Mouse (Mus musculus) forebrain, embryonic 15.5 days (tissue): ENCODE data around the gene Olfr1496. TPM values are rescaled to one million over a fixed set of nuclear protein-coding genes. Genes with fewer than 3 reads are reported as not detected.
"Not testable (repeated sequence)": the region's sequence is repeated elsewhere in the genome, so short reads cannot be mapped to it uniquely, and the experiment has no call there.

ENCODE experiments used
- ATAC-seq: fragments of 200-750 bp; cut with Nextera tagmentation; replicated peaks from 2 replicates; pipeline ENCODE4 v1.8.0; 2017; ENCODE audit warnings: mild to moderate bottlenecking, moderate TSS enrichment, moderate library complexity
- H3K27ac ChIP-seq: fragments of 300-500 bp; sonication (generic); replicated peaks from 2 replicates; pipeline ENCODE4 v1.5.1; 2015; ENCODE audit warnings: mild to moderate bottlenecking, inconsistent platforms
- H3K27me3 ChIP-seq: fragments of 300-500 bp; sonication (generic); 2 replicates; pipeline ENCODE4 v1.6.1; 2015; ENCODE audit warnings: inconsistent platforms
- H3K36me3 ChIP-seq: fragments of 300-500 bp; sonication (generic); 2 replicates; pipeline ENCODE4 v1.6.1; 2015; ENCODE audit warnings: mild to moderate bottlenecking, inconsistent platforms
- H3K4me1 ChIP-seq: fragments of 300-500 bp; sonication (generic); 2 replicates; pipeline ENCODE4 v1.6.1; 2015; ENCODE audit warnings: inconsistent platforms
- H3K4me2 ChIP-seq: fragments of 300-500 bp; sonication (generic); replicated peaks from 2 replicates; pipeline ENCODE4 v1.6.1; 2015; ENCODE audit warnings: mild to moderate bottlenecking, inconsistent platforms
- H3K4me3 ChIP-seq: fragments of 300-500 bp; sonication (generic); 2 replicates; pipeline ENCODE4 v1.5.1; 2015; ENCODE audit warnings: mild to moderate bottlenecking, inconsistent platforms
- H3K9ac ChIP-seq: fragments of 300-500 bp; sonication (generic); replicated peaks from 2 replicates; pipeline ENCODE4 v1.6.1; 2015; ENCODE audit warnings: mild to moderate bottlenecking, inconsistent platforms
- H3K9me3 ChIP-seq: fragments of 300-500 bp; sonication (generic); 2 replicates; pipeline ENCODE4 v1.6.1; 2016; ENCODE audit warnings: inconsistent platforms
- WGBS: fragments of 180-500 bp; shearing (Covaris S2); methylation state at CpG from one replicate; pipeline ENCODE4 v1.1.7; 2015; ENCODE audit warnings: mixed read lengths; 5-methylcytosine and 5-hydroxymethylcytosine counted together
- polyA plus RNA-seq: library from polyadenylated mRNA; unstranded; fragments of >200 nt; fragmentation: Nextera tagmentation; extraction: Ambion mirVana; gene quantifications from 2 replicates; pipeline ENCODE4 v1.2.1, GENCODE M21; 2015

Olfr1496 gene
- polyA plus RNA-seq, result not detected in 2 replicates

DNA sequence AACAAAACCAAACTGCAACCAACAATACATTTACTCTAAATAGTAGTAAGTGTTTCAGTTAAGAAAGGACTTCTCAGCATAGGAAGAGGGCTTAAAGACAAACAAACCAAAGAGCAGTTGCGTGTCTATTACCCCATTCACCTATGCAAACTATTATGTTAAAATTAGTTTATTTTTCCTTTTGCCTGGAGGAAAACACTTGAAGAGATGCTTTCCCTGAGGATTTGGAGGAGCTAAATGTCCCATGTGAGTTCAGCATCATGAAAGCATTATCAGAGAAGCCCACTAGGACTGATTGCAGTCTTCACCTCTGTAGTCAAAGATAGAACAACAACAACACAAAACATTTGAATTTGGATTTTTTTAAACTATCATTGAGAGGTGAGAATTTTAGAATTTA lies at the start of gene Olfr1496:
Gene Olfr1496 (plus strand): TSS at position 301 of the 400 bp plus-strand sequence.
- H3K9ac ChIP-seq, result no peak within 1 kb of the TSS
- no peaks in the 10 kb centered on the region for H3K9me3 ChIP-seq
- no peaks in the 10 kb centered on the region for H3K4me1 ChIP-seq
- H3K4me2 ChIP-seq, result no peak within 1 kb of the TSS
- no peak for ATAC-seq
- 87% methylated on average over 1 of the region's 1 CpGs for WGBS
- H3K27ac ChIP-seq, result no peak within 1 kb of the TSS
- no peaks in the 10 kb centered on the region for H3K27me3 ChIP-seq
- H3K36me3 ChIP-seq, result no peaks in the 10 kb centered on the region
- H3K4me3 ChIP-seq, result no peak within 1 kb of the TSS

DNA sequence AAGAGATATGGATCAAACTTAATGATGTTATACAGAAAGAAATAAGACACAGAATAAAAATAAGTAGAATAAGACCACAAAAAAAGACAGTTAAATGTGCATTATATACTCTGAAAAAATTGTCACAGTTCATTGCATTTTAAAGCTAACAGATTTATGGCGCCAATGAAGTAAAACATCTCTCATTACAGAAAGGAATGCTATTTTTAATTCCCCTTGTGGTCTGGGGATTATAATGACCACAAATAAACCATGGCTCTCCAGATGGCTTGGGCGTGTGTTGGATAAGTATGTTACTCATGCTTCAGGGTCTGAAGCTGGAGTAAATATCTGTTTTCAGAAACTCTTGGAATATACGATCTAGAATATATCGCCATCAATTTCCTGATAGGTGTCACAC lies 38.2 kb upstream of the Olfr1496 start, which contains the start of gene Olfr1494:
Gene Olfr1494 (plus strand): TSS at position 301 of the 400 bp plus-strand sequence.
- no peaks in the 10 kb centered on the region for H3K4me1 ChIP-seq
- no peaks in the 10 kb centered on the region for H3K27me3 ChIP-seq
- H3K4me2 ChIP-seq, result no peak within 1 kb of the TSS
- H3K9ac ChIP-seq, result no peak within 1 kb of the TSS
- no peaks in the 10 kb centered on the region for H3K36me3 ChIP-seq
- ATAC-seq, result no peak
- H3K9me3 ChIP-seq, result no peaks in the 10 kb centered on the region
- no peak within 1 kb of the TSS for H3K4me3 ChIP-seq
- 95% methylated on average over 4 of the region's 4 CpGs for WGBS
- no peak within 1 kb of the TSS for H3K27ac ChIP-seq

DNA sequence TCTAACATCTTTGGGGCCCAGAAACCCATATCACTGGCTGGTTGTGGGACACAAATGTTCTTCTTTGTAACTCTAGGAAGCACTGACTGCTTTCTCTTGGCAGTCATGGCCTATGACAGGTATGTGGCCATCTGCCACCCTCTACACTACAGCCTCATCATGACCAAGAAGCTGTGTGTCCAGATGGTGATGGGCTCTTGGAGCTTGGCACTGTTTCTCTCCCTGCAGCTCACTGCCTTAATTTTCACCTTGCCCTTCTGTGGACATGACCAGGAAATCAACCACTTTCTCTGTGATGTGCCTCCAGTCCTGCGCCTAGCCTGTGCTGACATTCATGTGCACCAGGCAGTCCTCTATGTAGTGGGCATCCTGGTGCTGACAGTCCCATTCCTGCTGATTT lies 28.3 kb upstream of the Olfr1496 start:
- no peaks in the 10 kb centered on the region for H3K27me3 ChIP-seq
- no peak overlapping the region for H3K4me3 ChIP-seq
- no peak overlapping the region for H3K27ac ChIP-seq
- no peak overlapping the region for H3K9ac ChIP-seq
- H3K36me3 ChIP-seq, result no peaks in the 10 kb centered on the region
- no peak for ATAC-seq
- no peaks in the 10 kb centered on the region for H3K9me3 ChIP-seq
- no peak overlapping the region for H3K4me2 ChIP-seq
- H3K4me1 ChIP-seq, result no peaks in the 10 kb centered on the region
- WGBS, result 95% methylated on average over 1 of the region's 1 CpGs

DNA sequence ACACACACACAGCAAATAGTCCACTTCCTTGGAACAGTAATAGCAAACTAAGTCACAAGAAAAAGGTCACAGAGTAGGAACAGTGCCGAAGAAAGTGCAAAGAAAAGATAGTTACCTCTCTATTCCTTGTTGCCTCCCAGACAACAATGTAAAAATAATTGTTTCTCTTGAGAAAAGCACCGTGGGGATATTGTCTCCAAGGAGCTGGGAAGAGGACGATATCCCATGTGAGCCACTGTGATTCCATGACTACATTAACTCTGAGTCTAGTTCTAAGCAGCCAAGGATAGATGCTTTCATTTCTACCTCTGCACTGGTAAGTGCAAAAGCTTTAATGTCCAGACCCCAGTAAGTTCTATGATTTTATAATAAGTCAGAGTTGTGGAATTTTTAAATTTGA lies 13.4 kb upstream of the Olfr1496 start, which contains the start of gene Olfr1495:
Gene Olfr1495 (plus strand): TSS at position 301 of the 400 bp plus-strand sequence.
- H3K4me2 ChIP-seq, result no peak within 1 kb of the TSS
- ATAC-seq, result no peak

DNA sequence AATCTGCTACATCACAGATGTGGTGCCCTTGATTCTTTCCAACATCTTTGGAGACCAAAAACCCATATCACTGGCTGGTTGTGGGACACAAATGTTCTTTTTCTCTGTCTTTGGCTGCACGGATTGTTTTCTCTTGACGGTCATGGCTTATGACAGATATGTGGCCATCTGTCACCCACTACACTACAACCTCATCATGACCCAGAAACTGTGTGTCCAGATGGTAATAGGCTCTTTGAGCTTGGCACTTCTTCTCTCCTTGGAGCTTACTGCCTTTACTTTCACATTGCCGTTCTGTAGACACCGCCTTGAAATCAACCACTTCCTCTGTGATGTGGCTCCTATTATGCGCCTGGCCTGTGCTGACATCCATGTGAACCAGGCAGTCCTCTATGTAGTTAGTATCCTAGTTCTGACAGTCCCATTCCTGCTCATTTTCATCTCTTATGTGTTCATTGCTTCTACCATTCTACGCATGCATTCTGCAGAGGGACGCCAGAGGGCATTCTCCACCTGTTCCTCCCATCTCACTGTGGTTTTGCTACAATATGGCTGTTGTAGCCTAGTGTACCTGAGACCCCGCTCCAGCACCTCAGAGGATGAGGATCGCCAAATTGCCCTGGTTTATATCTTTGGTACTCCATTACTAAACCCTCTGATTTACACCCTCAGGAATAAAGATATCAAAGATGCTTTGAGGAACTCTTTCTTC lies 9.0 kb upstream of the Olfr1496 start:
- no peak overlapping the region for H3K4me2 ChIP-seq
- WGBS, result 90% methylated on average over 9 of the region's 9 CpGs
- H3K9me3 ChIP-seq, result no peaks in the 10 kb centered on the region
- H3K4me3 ChIP-seq, result no peak overlapping the region
- no peak for ATAC-seq
- no peaks in the 10 kb centered on the region for H3K36me3 ChIP-seq
- no peak overlapping the region for H3K27ac ChIP-seq
- no peaks in the 10 kb centered on the region for H3K27me3 ChIP-seq
- H3K4me1 ChIP-seq, result no peaks in the 10 kb centered on the region
- no peak overlapping the region for H3K9ac ChIP-seq

More for the DNA sequence above, 13.4 kb upstream of the Olfr1496 start, which contains the start of gene Olfr1495:
- no peak within 1 kb of the TSS for H3K4me3 ChIP-seq
- no peak within 1 kb of the TSS for H3K9ac ChIP-seq
- H3K27me3 ChIP-seq, result no peaks in the 10 kb centered on the region
- H3K27ac ChIP-seq, result no peak within 1 kb of the TSS
- H3K36me3 ChIP-seq, result no peaks in the 10 kb centered on the region
- 86% methylated on average over 3 of the region's 3 CpGs for WGBS
- H3K9me3 ChIP-seq, result no peaks in the 10 kb centered on the region
- no peaks in the 10 kb centered on the region for H3K4me1 ChIP-seq

DNA sequence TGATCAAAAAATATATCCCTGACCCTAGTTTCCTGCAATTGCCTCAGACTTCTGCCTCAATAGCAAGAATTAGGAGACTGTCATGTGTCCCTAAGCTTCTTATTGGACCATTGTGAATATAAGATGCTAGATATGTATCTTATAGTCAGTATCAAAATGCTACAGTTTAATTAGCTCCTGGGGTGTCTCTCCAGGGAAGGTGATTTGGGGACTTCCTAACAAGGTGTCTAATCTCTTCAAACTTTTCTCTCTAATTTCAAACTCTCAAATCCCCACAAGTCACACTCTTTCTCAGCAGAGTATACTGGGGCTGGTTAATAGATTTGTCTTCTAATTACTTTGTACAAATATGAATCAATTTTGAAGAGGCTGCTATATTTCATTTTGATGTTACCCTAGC lies 20.4 kb downstream of the Olfr1496 start, which contains the start of gene Olfr1497:
Gene Olfr1497 (minus strand): TSS at position 101 of the 400 bp plus-strand sequence.
- no peak within 1 kb of the TSS for H3K9ac ChIP-seq
- no peak within 1 kb of the TSS for H3K27ac ChIP-seq
- H3K36me3 ChIP-seq, result no peaks in the 10 kb centered on the region
- H3K9me3 ChIP-seq, result no peaks in the 10 kb centered on the region
- H3K27me3 ChIP-seq, result no peaks in the 10 kb centered on the region
- H3K4me2 ChIP-seq, result no peak within 1 kb of the TSS
- H3K4me3 ChIP-seq, result no peak within 1 kb of the TSS
- H3K4me1 ChIP-seq, result no peaks in the 10 kb centered on the region
- ATAC-seq, result no peak

DNA sequence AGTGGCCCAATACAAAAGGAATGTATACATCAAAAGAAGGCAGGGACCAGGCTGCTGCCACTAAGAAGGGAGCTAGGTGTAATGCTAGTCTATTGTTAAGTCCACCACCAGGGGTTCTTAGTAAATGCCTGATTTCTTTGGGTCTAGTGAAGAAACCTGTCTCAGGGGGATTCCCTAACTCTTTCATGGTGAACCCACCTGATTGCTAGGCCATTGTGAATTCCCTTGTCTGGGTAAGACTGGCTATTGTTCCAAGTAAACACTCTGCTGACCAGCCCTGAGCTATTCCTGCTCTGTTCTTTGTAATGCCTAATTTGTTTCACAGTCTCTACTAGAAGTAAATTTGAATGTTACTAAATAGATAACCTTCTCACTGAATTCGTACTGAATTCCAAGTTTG lies 27.8 kb downstream of the Olfr1496 start:
- H3K27ac ChIP-seq, H3K4me2 ChIP-seq, H3K36me3 ChIP-seq, H3K27me3 ChIP-seq, H3K9ac ChIP-seq, H3K4me1 ChIP-seq, H3K4me3 ChIP-seq, H3K9me3 ChIP-seq, ATAC-seq: not testable (repeated sequence)
- WGBS, result 74% methylated on average over 1 of the region's 1 CpGs

DNA sequence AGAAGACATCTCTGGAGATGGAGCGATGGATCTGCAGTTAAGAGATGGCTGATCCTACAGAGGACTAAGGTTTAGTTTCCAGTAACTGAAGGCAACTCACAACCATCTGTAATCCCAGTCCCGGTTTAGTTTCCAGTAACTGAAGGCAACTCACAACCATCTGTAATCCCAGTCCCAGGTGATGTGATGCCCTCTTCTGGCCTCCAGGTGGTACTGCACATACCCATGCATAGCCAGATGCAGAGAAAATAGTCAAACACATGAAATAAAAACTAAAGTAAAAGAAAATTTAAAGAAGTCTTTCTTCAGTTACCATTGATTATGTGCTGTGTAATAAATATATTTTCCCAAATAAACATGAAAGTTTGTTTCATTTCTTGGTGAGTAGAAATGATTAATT lies 35.1 kb downstream of the Olfr1496 start:
- H3K27me3 ChIP-seq, result no peaks in the 10 kb centered on the region
- no peak overlapping the region for H3K9ac ChIP-seq
- H3K4me2 ChIP-seq, result no peak overlapping the region
- WGBS, result 62% methylated on average over 2 of the region's 2 CpGs
- ATAC-seq, result no peak
- H3K27ac ChIP-seq, result no peak overlapping the region
- no peaks in the 10 kb centered on the region for H3K4me1 ChIP-seq
- H3K9me3 ChIP-seq, result no peaks in the 10 kb centered on the region
- H3K4me3 ChIP-seq, result no peak overlapping the region
- H3K36me3 ChIP-seq, result no peaks in the 10 kb centered on the region

DNA sequence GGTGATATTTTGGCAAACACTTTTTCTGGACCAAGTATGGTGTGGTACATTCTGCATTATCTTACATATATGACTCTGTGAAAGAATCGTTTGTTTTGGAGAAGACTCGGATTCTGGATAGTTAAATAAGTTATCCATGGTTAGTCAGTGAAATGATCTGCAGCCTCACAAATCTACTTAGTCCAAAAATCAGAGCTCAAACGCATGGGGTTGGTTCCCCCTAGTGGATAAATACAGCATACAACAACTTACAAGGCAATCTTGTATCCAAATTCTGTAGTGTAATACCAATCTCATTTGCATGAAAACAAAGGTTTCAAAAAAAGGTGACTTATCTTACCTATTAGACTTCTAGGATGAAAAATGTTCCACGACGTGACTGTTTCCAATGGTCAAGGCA lies 41.1 kb downstream of the Olfr1496 start:
- no peaks in the 10 kb centered on the region for H3K36me3 ChIP-seq
- H3K27me3 ChIP-seq, result no peaks in the 10 kb centered on the region
- no peaks in the 10 kb centered on the region for H3K9me3 ChIP-seq
- no peaks in the 10 kb centered on the region for H3K4me1 ChIP-seq
- H3K27ac ChIP-seq, result no peak overlapping the region
- WGBS, result 35% methylated on average over 5 of the region's 5 CpGs
- H3K9ac ChIP-seq, result no peak overlapping the region
- H3K4me3 ChIP-seq, result no peak overlapping the region
- H3K4me2 ChIP-seq, result no peak overlapping the region
- no peak for ATAC-seq

DNA sequence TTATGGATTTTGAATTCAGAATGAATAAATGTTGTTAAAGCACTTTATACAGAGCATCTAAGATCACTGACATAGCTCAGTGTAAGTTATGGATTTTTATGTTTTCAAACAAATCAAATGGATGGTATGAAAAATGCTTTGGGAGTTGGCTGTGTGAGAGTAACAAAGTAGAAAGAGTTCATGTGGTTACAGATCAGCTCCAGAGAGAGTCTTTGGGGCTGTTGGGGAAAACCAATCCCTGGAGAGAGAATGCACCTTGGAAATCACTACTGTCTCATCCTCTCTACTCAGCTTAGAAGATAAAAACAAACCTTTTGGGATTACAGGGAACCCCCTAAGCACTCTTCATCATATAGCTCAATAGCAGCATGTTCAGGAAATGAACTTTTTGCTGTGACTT lies 41.7 kb downstream of the Olfr1496 start, which contains the start of gene Olfr1499:
Gene Olfr1499 (minus strand): TSS at position 101 of the 400 bp plus-strand sequence.
- Histone ChIP-seq H3K4me2 (no peak within 1 kb of the TSS), H3K9me3 (no peaks in the 10 kb centered on the region), H3K27ac (no peak within 1 kb of the TSS), H3K4me1 (no peaks in the 10 kb centered on the region), H3K36me3 (no peaks in the 10 kb centered on the region), H3K9ac (no peak within 1 kb of the TSS), H3K4me3 (no peak within 1 kb of the TSS), H3K27me3 (no peaks in the 10 kb centered on the region)
- ATAC-seq, result no peak

DNA sequence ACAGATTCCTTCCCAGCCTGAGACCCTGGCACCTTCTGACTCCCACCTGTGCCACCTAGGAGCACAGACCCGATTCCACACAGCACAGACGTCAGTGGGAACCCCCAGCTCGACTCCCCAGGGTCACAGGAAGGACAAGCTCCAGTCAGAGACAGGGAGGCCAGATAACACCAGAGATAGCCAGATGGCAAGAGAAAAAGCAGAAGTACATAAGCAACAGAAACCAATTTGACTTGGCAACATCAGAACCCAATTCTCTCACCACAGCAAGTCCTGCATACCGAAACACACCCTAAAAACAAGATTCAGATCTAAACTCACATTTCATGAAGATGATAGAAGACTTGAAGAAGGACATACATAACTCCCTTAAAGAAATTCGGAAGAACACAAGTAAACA lies 43.2 kb downstream of the Olfr1496 start:
- H3K4me3 ChIP-seq, result no peak overlapping the region
- H3K4me1 ChIP-seq, result no peaks in the 10 kb centered on the region
- 64% methylated on average over 5 of the region's 5 CpGs for WGBS
- H3K27me3 ChIP-seq, result no peaks in the 10 kb centered on the region
- ATAC-seq, result no peak
- no peak overlapping the region for H3K4me2 ChIP-seq
- no peaks in the 10 kb centered on the region for H3K9me3 ChIP-seq
- H3K27ac ChIP-seq, result no peak overlapping the region
- H3K36me3 ChIP-seq, result no peaks in the 10 kb centered on the region
- no peak overlapping the region for H3K9ac ChIP-seq

DNA sequence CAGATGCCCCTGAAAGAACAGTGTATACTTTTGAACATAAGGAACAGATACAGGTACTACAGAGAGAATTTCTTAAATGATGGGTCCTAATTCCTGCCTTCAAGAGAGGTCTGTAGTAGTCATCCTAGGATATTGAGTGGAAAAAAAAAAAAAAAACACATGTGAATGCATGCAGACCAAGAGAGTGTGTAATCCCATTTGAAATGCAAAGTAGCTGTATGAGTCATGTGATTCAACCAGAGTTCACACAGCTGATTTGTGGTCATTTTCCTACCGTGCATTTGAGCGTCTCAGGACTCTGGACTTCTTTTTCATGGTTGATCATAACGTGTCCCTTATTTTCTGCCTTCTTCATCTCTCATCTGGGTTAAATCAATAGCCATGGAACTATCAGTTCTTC lies 50.8 kb downstream of the Olfr1496 start:
- no peak overlapping the region for H3K4me2 ChIP-seq
- H3K9me3 ChIP-seq, result no peaks in the 10 kb centered on the region
- H3K27ac ChIP-seq, result no peak overlapping the region
- H3K4me3 ChIP-seq, result no peak overlapping the region
- no peak for ATAC-seq
- H3K27me3 ChIP-seq, result no peaks in the 10 kb centered on the region
- no peaks in the 10 kb centered on the region for H3K4me1 ChIP-seq
- 65% methylated on average over 3 of the region's 3 CpGs for WGBS
- no peaks in the 10 kb centered on the region for H3K36me3 ChIP-seq
- H3K9ac ChIP-seq, result no peak overlapping the region

DNA sequence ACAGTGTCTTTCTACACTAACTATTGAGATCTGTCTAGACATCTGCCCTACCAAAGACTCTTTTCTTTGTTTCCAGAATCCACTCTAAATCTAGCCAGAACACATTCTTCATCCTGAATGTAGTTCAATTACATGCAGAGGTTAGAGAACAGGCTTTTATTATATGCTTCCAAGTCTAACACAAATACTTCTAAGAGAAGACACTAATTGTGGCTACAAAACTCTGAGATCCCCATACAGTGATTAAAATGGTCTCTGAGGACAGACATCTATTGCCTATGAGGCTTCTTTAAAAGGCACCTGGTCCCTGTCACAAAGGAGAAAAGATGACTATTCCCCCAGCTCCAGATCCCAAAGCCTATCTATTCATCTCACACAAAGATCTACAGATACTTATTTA lies 52.7 kb downstream of the Olfr1496 start, which contains the start of gene Olfr1500:
Gene Olfr1500 (minus strand): TSS at position 101 of the 400 bp plus-strand sequence.
- ATAC-seq, result no peak
- H3K4me3 ChIP-seq, result no peak within 1 kb of the TSS

More for the DNA sequence above, 52.7 kb downstream of the Olfr1496 start, which contains the start of gene Olfr1500:
- H3K4me1 ChIP-seq, result no peaks in the 10 kb centered on the region
- H3K27me3 ChIP-seq, result no peaks in the 10 kb centered on the region
- no peaks in the 10 kb centered on the region for H3K36me3 ChIP-seq
- no peak within 1 kb of the TSS for H3K4me2 ChIP-seq
- no peaks in the 10 kb centered on the region for H3K9me3 ChIP-seq
- H3K27ac ChIP-seq, result no peak within 1 kb of the TSS
- no peak within 1 kb of the TSS for H3K9ac ChIP-seq
